Mouse (Mus musculus) heart, postnatal 25 days (tissue): ENCODE results near the gene Cnr2. TPM values are rescaled to one million over a fixed set of nuclear protein-coding genes. Genes with fewer than 3 reads are reported as not detected.
A peak's percentile ranks its signal among the peaks of the same experiment; 100 is the strongest.

Experiments
- DNase-seq: peaks from one replicate; pipeline ENCODE4 v3.0.0; 2022; ENCODE audit warnings: low spot score
- intact Hi-C: fragments of 180-260 bp; cut with DNase I; formaldehyde crosslinking; loops from one replicate; pipeline ENCODE4 v1.15.1; 2025
- total RNA-seq, 2 experiments: library from RNA; stranded (reverse); gene quantifications; 2 replicates each; pipeline ENCODE4 v1.2.3; 2021

Cnr2 gene
- total RNA-seq, 2 experiments from 2014 or later, result 0.34 to 0.36 TPM

DNA sequence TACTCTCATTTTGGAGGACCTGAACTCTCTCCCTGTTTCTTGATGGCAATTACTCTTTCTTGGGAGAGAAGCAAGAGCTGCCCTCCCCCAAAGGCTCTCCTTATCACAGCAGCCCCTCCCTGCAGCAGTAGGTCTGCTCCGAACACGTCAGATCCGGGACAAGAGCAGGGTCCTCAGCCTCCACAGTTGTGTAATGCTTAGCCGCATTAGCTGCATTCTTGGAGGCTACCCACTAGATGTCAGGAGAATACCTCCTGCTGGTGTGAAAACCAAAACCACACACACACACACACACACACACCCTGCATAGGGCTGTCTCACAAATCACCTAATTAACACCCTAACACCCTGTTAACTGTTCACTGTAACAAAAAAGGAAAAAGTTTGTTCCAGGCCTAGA, 2.3 kb upstream of the Cnr2 start:
- no peak for DNase-seq
- intact Hi-C loops, result no loop called here

DNA sequence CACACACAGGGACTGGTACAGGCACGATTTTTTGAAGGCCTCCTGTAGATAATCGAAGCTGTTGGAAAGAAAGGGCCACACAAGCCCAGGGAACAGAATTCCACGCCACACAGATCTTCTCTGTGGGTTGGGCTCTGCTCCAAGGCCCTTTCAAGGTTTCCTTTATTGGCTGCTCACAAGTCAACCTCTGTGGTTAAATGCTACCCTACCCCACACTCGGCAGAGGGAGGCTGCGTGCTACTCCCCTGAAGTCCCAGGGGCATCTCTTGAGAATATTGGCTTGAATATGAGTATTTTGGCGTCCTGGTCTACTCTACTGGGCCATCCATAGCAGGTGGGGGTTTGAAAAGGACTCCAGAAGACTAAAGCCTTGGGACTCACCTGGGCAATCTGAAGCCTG, 963 bp downstream of the Cnr2 start:
- intact Hi-C loops, result no loop called here
- no peak for DNase-seq

DNA sequence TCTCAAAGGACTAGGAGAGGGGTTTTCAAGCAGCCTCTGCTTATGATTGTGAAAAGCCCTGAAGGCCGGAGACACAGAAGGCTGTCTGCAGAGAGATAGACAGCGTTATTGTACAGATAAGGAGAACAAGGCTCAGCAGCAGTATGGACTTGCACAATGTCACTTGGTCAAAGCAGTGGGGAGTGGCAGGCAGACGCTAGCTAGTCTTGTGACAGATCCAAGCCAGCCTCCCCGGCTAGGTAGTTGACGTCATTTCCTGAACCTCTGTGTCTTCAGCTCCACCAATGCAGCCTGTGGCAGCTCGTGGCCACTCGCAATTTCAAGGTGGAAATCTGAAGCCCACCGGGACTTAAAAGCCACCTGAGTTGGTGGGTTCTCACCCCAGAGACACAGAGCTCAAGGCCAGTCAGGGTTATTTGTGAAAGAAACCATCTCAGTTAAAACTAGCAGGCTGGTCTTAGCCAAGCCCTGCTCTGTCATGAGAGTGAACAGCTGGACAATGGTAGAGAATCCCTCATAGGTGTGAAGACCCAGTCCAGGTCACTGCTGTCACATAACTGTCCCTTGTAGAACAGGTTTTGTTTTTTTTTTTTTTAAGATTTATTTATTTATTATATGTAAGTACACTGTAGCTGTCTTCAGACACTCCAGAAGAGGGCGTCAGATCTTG, 3.3 kb downstream of the Cnr2 start:
- DNase-seq, result no peak
- intact Hi-C loops, result no loop called here

DNA sequence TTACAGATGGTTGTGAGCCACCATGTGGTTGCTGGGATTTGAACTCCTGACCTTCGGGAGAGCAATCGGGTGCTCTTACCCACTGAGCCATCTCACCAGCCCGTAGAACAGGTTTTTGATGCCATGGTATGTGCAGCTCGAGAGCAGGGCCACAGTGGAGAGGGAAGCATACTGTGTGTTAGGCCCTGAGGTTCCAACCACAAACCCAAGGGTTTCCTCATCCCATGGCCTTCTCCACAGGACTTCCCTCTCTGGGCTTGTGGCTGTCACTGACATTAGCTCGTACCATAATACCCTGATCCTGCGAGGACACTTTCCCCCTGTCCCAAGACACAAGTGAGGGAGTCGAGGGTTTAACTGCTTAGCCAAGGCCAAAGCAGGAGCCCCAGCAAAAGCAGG, 3.9 kb downstream of the Cnr2 start:
- no peak for DNase-seq
- intact Hi-C loops, result no loop called here

DNA sequence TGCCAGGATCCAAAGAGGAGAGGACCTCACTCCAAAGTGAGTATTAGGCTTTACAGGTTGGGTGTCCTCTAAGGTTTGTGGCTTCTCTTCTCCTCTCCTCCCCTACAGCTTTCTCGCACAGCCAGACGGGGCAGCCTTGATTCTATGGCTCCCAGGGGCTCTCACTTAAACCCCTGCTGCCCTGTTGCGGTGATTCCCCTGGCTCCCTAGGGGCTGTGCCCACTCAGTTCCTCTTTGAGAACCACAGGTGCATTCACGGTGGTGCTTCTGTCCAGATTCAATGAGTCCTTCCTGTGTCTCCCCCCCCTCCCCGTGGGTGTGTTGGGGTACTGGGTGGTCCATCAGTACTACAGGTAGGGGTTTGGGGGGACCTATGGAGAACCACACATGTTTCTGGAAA, 4.8 kb downstream of the Cnr2 start:
- intact Hi-C loops, result no loop called here
- no peak for DNase-seq

DNA sequence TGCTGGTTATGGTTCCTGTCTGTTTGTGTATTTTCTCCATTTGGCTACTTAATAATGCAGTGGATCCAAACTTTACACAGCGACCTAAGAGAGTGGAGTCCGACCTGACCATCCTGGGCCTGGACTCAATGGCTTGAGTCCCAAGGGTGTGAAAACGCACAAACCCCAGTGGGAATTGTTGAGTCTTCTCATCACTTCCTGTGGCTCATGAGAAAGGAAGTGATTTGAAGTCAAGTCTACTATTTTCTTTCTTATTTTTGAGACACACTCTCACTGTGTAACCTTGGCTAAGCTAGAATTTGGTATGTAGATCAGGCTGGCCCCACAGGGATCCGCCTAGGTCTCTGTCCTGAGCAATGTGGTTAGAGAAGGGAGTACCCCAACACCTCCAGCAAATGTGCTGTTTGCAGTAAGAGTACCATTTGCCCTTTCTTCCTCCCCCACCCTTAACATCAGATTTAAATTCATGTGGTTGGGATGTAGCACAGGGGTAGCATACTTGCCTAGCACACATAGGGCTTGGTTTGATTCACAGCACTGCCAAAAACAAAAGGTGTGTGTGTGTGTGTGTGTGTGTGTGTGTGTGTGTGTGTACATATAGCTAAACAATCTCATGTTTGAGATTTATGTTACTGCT, 7.5 kb downstream of the Cnr2 start:
- intact Hi-C loops, result no loop called here

DNA sequence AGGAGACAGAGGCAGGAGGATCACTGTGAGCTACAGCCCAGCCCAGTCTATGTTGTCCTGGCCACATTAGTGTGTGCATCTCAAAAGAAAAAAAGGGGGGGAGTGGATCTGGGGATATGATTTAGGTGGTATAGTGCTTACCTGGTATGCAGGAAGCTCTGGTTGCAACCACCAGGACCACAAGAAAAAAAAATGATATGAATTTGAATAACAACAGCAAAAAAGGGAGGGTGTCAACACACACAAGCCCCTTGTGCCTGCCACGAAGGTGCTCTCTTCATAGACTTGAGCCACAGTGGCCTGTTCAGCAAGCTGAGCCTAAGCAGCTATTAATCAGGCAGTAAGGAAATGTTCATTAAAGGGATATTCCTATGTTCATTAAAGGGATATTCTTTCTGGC, 9.6 kb downstream of the Cnr2 start:
- DNase-seq, result no peak
- intact Hi-C loops, result no loop called here

More for the DNA sequence above, 7.5 kb downstream of the Cnr2 start:
- DNase-seq, result no peak

DNA sequence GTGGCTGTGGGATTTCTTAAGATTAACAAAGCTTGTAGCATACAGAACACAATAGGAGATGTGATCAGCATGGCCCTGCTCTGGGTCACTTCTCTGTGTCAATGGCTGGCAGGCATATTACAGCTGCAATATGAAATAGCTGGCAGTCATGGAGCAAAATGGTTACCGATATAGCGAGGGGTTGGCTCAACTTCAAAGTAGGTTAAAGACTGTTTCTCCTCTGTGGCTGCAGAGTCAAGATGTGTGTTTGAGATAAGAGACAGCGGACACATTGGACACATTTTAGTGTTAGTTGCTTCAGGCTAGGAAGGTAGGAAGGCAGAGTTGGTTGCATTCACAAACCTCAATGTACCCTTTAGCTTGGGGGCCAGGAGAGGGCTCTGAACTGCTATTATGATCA, 11.4 kb downstream of the Cnr2 start:
- intact Hi-C loops, result no loop called here
- no peak for DNase-seq

DNA sequence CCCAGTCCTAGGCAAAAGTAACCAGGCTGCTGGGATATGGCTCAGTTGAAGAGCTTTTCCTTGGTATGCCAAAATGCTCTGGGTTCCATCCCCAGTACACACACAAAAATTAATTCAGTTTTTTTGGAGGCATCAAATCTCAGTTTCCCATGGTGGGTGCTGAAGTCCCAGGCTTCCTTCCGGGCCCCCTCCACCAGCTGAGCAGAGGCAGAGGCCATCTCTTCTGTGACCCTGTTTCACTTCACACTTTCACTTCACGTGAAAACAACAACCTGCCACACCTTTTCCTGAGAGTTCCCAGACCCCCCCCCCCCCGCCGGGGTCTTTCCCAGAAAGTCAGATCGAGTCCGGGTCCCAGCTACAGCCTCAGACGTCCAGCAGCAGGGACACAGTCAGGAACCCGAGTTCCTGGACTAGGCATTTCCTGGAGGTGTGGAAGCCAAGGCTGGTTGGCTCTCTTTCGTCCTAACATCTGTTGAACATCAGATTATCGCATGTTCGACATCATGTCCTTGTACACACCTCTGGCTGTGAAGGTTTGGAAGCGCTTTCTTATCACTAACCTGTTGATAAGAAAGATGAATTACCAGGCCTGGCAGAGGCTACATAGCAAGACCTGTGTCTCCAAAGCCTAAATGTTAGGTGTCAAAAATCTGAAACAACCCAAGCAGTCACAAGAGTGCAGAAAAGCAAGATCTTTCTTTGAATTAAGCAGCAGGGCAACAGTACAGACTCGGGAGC, 14.3 kb downstream of the Cnr2 start:
- intact Hi-C loops, result no loop called here
- DNase-seq, result no peak

DNA sequence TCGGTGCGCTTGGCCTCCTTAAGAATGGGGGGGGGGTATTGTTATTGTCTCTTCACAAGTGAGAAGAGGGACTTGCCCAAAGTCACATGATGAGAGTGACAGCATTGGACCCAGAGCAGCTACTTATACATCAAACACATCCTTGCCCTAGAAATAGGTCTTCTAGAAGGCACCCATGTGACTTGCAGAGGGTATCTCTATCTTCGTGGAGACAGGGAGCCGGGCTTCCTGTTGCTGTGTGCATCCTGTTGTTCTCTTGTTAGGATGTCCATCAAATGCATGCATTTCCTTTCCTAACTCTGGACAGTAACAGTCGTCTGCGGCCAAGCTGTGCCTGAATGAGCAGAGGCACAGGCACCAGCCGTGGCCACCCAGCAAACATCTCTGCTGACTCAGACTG, 16.3 kb downstream of the Cnr2 start:
- DNase-seq, result no peak
- intact Hi-C loops, result no loop called here

DNA sequence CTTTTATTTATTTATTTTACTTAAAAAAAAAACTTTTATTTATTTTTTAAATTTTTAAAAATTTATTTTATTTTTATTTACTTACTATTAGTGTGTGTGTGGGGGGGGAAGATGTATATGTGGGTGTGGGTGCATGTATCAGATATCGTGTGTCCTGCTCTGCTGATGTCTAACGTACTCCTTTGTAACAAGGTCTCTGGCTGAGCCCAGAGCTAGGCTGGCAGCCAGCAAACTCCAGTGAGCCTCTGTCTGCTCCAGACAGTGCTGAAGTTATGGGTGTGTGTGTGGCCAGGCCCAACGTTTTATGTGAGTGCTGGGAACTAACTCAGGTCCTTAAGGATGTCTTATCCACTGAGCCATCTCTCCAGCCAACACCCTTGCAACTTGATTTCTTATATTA, 17.0 kb downstream of the Cnr2 start:
- intact Hi-C loops, result no loop called here
- DNase-seq, result no peak

DNA sequence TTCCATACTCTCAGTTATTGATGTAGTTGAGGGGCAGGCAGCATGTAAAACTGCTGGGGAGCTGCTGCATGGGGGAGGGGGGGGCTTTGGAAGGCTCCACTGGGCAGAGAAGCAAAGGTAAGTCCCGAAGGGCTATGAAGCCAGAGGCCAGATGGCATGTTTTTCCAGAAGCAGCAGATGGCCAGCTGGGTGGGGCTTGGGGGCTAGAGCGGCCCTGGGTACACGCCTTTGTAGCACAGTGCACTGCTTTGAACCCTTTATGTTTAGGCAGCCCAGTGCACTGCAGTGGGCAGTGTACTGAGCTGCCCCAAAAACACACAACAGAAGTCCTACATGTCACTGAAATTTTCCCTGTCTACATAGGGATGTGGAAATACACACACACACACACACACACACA, 17.6 kb downstream of the Cnr2 start:
- intact Hi-C loops, result no loop called here
- no peak for DNase-seq

DNA sequence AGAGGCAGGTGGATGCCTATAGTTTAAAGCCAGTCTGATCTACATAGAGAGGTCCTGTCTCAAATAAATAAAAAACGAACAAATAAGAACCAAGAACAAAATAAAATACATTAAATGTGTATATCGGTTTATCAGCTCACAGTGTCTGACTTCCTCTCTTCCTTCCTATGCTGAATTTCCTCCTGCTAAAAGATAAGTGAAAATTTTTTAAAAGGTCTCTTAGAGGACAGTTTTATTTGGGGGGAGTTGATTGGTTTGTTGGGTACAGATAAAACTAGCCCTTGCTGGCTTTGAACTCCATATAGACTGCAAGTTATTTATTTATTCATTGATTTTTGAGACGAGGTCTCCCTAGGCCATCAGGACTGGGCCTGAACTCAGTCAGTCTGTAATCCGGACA, 18.2 kb downstream of the Cnr2 start:
- intact Hi-C loops, result no loop called here
- DNase-seq, result no peak

DNA sequence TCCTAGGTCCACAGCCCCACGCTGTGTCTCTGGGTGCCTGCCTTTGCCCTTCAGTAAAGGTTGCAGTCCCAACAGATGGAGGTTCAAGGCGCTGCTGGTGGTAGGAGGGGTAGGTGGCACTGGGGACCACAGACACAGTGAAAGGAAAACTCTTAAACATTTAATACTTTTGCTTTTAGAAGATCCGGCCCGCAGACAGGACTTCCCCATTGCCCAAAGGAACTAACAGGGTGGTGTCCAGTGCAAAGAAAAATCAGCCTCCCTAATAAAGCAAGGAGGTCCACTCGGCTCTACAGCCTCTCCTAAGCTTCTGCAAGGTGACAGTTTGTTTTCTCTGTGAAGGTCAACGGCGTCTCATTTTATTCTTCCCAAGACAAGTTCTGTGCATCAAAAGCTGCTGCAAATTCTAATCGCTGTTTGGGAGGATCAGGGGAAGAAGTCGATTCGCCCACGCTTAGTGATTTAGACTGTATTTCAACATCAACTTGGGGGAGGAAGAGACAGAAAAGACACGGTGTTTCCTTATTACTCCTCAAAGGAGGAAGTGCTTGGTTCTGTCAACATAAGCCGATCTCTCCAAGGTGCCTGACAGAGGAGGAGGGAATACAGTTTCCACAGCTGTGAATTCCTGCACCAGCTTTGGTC, 23.6 kb downstream of the Cnr2 start:
- intact Hi-C loops, result no loop called here
- DNase-seq, result no peak

DNA sequence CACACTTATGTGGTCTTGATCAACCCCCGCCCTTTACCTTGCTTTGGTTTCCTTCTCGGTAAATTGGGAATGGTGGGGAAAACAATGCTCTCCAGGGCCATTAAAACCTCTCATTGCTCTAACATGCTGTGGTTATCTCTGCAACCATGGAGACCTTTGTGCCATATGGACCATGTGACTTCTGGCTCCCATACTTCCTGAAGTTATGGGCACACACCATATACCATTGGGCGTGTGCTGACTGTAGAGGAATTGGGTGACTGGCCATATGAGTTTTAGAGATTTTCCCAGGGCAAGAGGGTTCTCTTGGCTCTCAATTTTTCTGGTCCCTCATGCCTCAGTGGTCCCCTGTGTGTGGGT, 24.1 kb downstream of the Cnr2 start:
- intact Hi-C loops, result no loop called here
- DNase-seq, result no peak

DNA sequence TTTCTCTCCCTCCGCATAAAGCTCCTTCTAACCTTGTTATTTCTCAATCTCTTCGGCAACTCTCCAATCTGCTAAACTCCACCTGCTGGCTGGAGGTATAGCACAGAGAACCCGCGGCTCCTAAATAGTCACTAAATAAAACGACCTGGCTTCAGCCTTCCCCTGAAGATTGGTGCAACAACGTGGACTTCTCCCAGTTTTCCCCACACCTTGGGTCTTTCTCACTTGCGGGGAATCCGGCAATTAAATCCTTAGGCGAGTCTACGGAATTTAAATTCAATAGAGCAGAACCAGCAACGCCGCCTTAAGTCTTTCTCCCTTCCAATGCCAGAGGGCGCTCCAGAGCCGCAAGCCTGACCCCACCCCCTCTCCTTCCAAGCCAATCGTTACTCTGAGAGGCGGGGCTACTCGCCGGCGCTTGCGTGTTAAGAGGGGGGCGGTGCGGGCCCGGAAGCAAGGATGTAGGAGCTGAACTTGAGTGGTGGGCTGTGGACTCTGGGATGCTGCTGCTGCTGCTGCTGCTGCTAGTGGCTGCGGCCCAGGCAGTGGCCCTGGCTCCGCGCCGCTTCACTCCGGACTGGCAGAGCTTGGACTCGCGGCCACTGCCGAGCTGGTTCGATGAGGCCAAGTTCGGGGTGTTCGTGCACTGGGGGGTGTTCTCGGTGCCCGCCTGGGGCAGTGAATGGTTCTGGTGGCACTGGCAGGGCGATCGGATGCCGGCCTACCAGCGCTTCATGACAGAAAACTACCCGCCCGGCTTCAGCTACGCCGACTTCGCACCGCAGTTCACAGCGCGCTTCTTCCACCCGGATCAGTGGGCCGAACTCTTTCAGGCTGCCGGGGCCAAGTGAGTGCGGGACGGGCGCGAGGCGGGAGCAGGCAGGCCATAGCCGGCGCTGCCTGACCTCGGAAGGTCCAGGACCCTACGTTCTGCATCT, 25.4 kb downstream of the Cnr2 start, which contains the start of gene Fuca1:
Gene Fuca1, plus strand, starts transcription at position 432 of the 938 bp plus-strand sequence.
- intact Hi-C loops, result loop anchor here (1.0 to 10.0 kb wide), 3 partner anchors 22 to 216 kb away; no protein-coding TSS in a partner anchor
- peak; percentile 90 for DNase-seq

DNA sequence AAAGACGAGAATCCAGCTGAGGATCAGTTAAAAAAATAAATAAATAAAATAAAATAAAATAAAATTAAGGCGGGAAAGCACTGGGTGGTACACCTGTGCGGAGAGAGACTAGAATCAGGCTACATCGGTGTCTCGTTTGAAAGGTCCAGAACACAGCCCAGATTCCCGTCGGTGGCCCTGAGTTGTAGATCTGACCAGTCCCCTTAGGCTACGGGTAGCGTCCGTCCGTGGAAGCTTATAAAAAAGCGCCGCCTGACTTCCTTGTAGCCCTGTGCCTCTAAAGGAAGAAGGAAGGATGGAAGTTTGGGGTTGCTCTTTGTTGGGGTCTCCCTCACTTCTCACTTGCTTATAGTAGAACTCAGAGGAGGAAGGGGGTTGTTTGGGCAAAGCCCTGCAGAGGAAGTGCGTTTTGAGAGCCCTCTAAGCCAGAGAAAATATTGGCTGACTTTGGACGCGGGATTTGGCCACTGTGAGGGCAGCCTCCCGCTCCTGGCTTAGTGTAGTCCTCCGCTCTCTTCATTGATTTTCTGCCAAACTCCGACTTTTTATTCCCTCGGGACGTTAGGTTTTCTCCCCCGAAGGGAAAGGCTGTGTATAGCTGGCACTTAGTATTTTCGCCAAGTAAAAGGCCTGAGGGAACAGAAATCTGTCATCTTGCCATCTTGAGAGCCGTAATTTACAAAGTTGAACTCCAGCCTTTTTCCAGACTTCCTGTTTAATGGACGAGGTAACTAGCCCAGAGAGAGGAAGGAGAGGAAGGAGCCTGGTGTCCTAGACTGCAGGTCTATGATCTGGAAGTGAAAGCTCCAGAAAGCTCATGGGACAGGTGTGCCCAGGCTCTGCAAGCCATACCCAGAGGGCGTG, 26.3 kb downstream of the Cnr2 start:
- no peak for DNase-seq

DNA sequence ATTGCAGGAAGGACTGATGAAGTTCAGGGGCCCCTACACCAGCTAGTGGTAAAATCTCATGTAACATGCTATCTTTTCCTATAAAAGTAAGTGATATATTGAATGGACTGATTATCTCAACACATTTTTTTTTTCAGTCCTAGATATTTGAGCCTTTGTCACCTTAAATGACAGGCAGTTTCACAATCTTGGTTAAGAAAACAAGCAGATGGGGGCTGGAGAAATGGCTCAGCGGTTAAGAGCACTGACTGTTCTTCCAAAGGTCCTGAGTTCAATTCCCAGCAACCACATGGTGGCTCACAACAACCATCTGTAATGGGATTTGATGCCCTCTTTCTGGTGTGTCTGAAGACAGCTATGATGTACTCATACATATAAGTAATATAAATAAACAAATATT, 27.0 kb downstream of the Cnr2 start:
- intact Hi-C loops, result loop anchor here (10.0 kb wide), 1 partner anchor 217 kb away; no protein-coding TSS in a partner anchor
- no peak for DNase-seq

More for the DNA sequence above, 26.3 kb downstream of the Cnr2 start:
- intact Hi-C loops, result loop anchor here (2.0 to 10.0 kb wide), 2 partner anchors 21 to 217 kb away; no protein-coding TSS in a partner anchor

DNA sequence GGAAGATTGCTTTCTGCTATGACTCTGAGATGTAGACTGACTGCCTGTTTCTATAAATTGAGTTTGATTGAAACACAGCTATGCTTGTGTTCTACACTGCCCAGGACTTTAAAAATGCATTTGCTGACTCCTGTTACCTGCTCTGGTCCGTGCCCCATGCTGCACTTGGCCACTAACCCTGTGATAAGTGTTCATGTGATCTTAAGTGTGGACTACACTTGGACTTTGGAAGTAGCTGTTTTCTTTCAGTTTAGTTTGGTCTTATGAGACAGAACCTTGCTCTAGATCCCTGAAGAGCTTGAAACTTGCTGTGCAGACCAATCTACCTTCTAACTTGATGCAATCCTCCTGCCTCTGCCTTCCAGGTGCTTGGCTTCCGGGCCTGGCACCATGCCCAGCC, 29.2 kb downstream of the Cnr2 start:
- no peak for DNase-seq
- intact Hi-C loops, result loop anchor here (10.0 kb wide), 1 partner anchor 220 kb away; no protein-coding TSS in a partner anchor
